Mouse (Mus musculus) CH12.LX (cell line): ENCODE measurements around the gene Mafb. TPM values are rescaled to one million over a fixed set of nuclear protein-coding genes. Genes with fewer than 3 reads are reported as not detected.

Experiments
- DNase-seq: peaks from one replicate; pipeline ENCODE4 v3.0.0-alpha.2; 2013; ENCODE audit errors: extremely low read depth
- H3K27ac ChIP-seq: 2 replicates; pipeline ENCODE4 v1.5.1; 2012; ENCODE audit warnings: low read depth, mild to moderate bottlenecking, control low read depth, moderate library complexity; ENCODE audit not compliant: insufficient read depth
- H3K27me3 ChIP-seq: replicated peaks from 2 replicates; pipeline ENCODE3; 2012; ENCODE audit warnings: inconsistent platforms
- H3K36me3 ChIP-seq, 2 experiments: replicated peaks in 1 of 2; 2 replicates each; pipeline versions ENCODE3 to v1.6.1; 2012; ENCODE audit warnings: inconsistent platforms in 1 of 2, low read length in 1 of 2, mild to moderate bottlenecking in 1 of 2, mixed read lengths in 1 of 2, moderate library complexity in 1 of 2; ENCODE audit not compliant: control insufficient read depth in 1 of 2, insufficient read depth in 1 of 2
- H3K4me1 ChIP-seq, 2 experiments: 2 replicates each; pipeline ENCODE4 v1.6.1; 2012; ENCODE audit warnings: inconsistent platforms in 1 of 2, moderate library complexity in 1 of 2; ENCODE audit not compliant: insufficient read depth in 2 of 2, control insufficient read depth in 1 of 2
- H3K4me2 ChIP-seq: 2 replicates; pipeline ENCODE4 v1.6.1; 2012; ENCODE audit warnings: low read depth, mild to moderate bottlenecking, control low read depth; ENCODE audit not compliant: poor library complexity, insufficient read depth, severe bottlenecking
- H3K4me3 ChIP-seq, 3 experiments: fragments of 150-350 bp in 1 of 3; sonication (generic) in 1 of 3; replicated peaks in 1 of 3; 2 replicates each; pipeline versions ENCODE3 to v1.5.1; 2011 to 2012; ENCODE audit warnings: low read depth in 2 of 3, low read length in 2 of 3, mild to moderate bottlenecking in 2 of 3, moderate library complexity in 2 of 3, control low read depth in 1 of 3, improper control_type of control experiment in 1 of 3, inconsistent platforms in 1 of 3, mixed read lengths in 1 of 3; ENCODE audit not compliant: poor library complexity in 1 of 3
- H3K79me2 ChIP-seq: replicated peaks from 2 replicates; pipeline ENCODE4 v1.6.1; 2012; ENCODE audit warnings: mild to moderate bottlenecking, moderate library complexity; ENCODE audit not compliant: control insufficient read depth, poor library complexity, insufficient read depth, severe bottlenecking; ENCODE audit errors: extremely low read depth
- H3K9ac ChIP-seq: 2 replicates; pipeline ENCODE4 v1.6.1; 2012; ENCODE audit warnings: low read depth, mild to moderate bottlenecking, control low read depth, moderate library complexity; ENCODE audit not compliant: insufficient read depth
- H3K9me3 ChIP-seq: replicated peaks from 2 replicates; pipeline ENCODE3; 2012; ENCODE audit warnings: low read length, inconsistent platforms, mixed read lengths
- BHLHE40 ChIP-seq: IDR thresholded peaks from 2 replicates; pipeline ENCODE4 v1.6.1; 2011; ENCODE audit warnings: mild to moderate bottlenecking, low read depth, low read length, improper control_type of control experiment
- CHD1 ChIP-seq: IDR thresholded peaks from 2 replicates; pipeline ENCODE4 v1.6.1; 2012; ENCODE audit warnings: low read depth, low read length, improper control_type of control experiment, inconsistent platforms
- CTCF ChIP-seq, 2 experiments: IDR thresholded peaks in 1 of 2; conservative IDR thresholded peaks in 1 of 2; 2 replicates each; pipeline ENCODE4 v1.5.1; 2011 to 2012; ENCODE audit warnings: low read depth in 2 of 2, low read length in 2 of 2, improper control_type of control experiment in 1 of 2, inconsistent platforms in 1 of 2, mild to moderate bottlenecking in 1 of 2, moderate library complexity in 1 of 2
- E2F4 ChIP-seq: IDR thresholded peaks from 2 replicates; pipeline ENCODE4 v1.6.1; 2011; ENCODE audit warnings: low read depth, low read length, improper control_type of control experiment; ENCODE audit not compliant: insufficient replicate concordance
- ELF1 ChIP-seq: IDR thresholded peaks from 2 replicates; pipeline ENCODE4 v1.6.1; 2014; ENCODE audit warnings: low read depth, mild to moderate bottlenecking, inconsistent platforms, low read length, improper control_type of control experiment
- ETS1 ChIP-seq: conservative IDR thresholded peaks from 2 replicates; pipeline ENCODE4 v1.6.1; 2012; ENCODE audit warnings: low read depth, mild to moderate bottlenecking, inconsistent platforms, low read length, improper control_type of control experiment, moderate library complexity
- HCFC1 ChIP-seq: IDR thresholded peaks from 2 replicates; pipeline ENCODE4 v1.6.1; 2012; ENCODE audit warnings: low read depth, mild to moderate bottlenecking, inconsistent platforms, low read length, improper control_type of control experiment
- KAT2A ChIP-seq: IDR thresholded peaks from 2 replicates; pipeline ENCODE4 v1.6.1; 2012; ENCODE audit warnings: low read length, improper control_type of control experiment, inconsistent platforms; ENCODE audit not compliant: insufficient replicate concordance
- MAFK ChIP-seq: IDR thresholded peaks from 2 replicates; pipeline ENCODE4 v1.6.1; 2011; ENCODE audit warnings: low read length, improper control_type of control experiment; ENCODE audit not compliant: insufficient replicate concordance
- MAZ ChIP-seq: IDR thresholded peaks from 2 replicates; pipeline ENCODE4 v1.6.1; 2012; ENCODE audit warnings: low read depth, mild to moderate bottlenecking, inconsistent platforms, low read length, improper control_type of control experiment, moderate library complexity
- MXI1 ChIP-seq: IDR thresholded peaks from 2 replicates; pipeline ENCODE4 v1.6.1; 2011; ENCODE audit warnings: mild to moderate bottlenecking, low read depth, low read length, improper control_type of control experiment
- MYC ChIP-seq: IDR thresholded peaks from 2 replicates; pipeline ENCODE4 v1.6.1; 2011; ENCODE audit warnings: low read depth, mild to moderate bottlenecking, improper control_type of control experiment, low read length
- NELFE ChIP-seq: IDR thresholded peaks from 2 replicates; pipeline ENCODE4 v1.6.1; 2011; ENCODE audit warnings: low read depth, low read length, improper control_type of control experiment
- PAX5 ChIP-seq: IDR thresholded peaks from 2 replicates; pipeline ENCODE4 v1.6.1; 2012; ENCODE audit warnings: low read length, inconsistent platforms, mixed read lengths
- RCOR1 ChIP-seq: conservative IDR thresholded peaks from 2 replicates; pipeline ENCODE4 v1.6.1; 2012; ENCODE audit warnings: low read depth, mild to moderate bottlenecking, inconsistent platforms, low read length, improper control_type of control experiment
- SIN3A ChIP-seq: IDR thresholded peaks from 2 replicates; pipeline ENCODE4 v1.6.1; 2012; ENCODE audit warnings: low read length, improper control_type of control experiment, inconsistent platforms
- TCF12 ChIP-seq: IDR thresholded peaks from 2 replicates; pipeline ENCODE4 v1.6.1; 2014; ENCODE audit warnings: low read depth, mild to moderate bottlenecking, inconsistent platforms, low read length, improper control_type of control experiment
- UBTF ChIP-seq: IDR thresholded peaks from 2 replicates; pipeline ENCODE4 v1.6.1; 2012; ENCODE audit warnings: low read depth, mild to moderate bottlenecking, inconsistent platforms, low read length, improper control_type of control experiment, moderate library complexity
- ZKSCAN1 ChIP-seq: IDR thresholded peaks from 2 replicates; pipeline ENCODE4 v1.6.1; 2012; ENCODE audit warnings: low read depth, inconsistent platforms, low read length, improper control_type of control experiment, borderline replicate concordance
- ZMIZ1 ChIP-seq: IDR thresholded peaks from 2 replicates; pipeline ENCODE4 v1.6.1; 2012; ENCODE audit warnings: low read depth, mild to moderate bottlenecking, inconsistent platforms, low read length, improper control_type of control experiment
- ZNF384 ChIP-seq: IDR thresholded peaks from 2 replicates; pipeline ENCODE4 v1.6.1; 2012; ENCODE audit warnings: low read depth, low read length, improper control_type of control experiment, inconsistent platforms
- dilution Hi-C: fragments of 300-500 bp; cut with MboI; formaldehyde crosslinking; loops from 2 replicates; pipeline ENCODE4 v1.14.3; 2020; ENCODE audit warnings: low sequenced_read_pairs; ENCODE audit not compliant: extremely low pct_unique_long_range_greater_than_20kb, extremely low pct_ligation_motif_present
- in situ Hi-C: fragments of 300-500 bp; cut with MboI; formaldehyde crosslinking; loops from 3 replicates; pipeline ENCODE4 v1.14.3; 2019; ENCODE audit warnings: low sequenced_read_pairs, low pct_ligation_motif_present, low pct_unique_long_range_greater_than_20kb, mixed read lengths
- polyA plus RNA-seq: library from polyadenylated mRNA; unstranded; fragments of >175 nt; gene quantifications from 2 replicates; pipeline ENCODE4 v1.2.1, GENCODE M21; 2012; ENCODE audit warnings: low read depth; ENCODE audit not compliant: insufficient read length
- total RNA-seq, 2 experiments: library from RNA; depleted of rRNA; stranded (reverse); fragments of 300-350 nt in 1 of 2; fragments of >200 nt in 1 of 2; gene quantifications; 2 replicates each; pipeline ENCODE4 v1.2.3; 2012 to 2014

The Mafb gene
- total and polyA plus RNA-seq, 3 experiments: 0.04 to 0.47 (median 0.17) TPM

- no peaks in the 10 kb centered on the region for H3K9me3 ChIP-seq
- no peak for DNase-seq
- TF ChIP-seq ETS1 (no peak), TCF12 (no peak), ZKSCAN1 (no peak), MAFK (no peak), ZMIZ1 (no peak), ZNF384 (no peak), UBTF (no peak), RCOR1 (no peak), PAX5 (no peak), NELFE (no peak), MXI1 (no peak), KAT2A (no peak), HCFC1 (no peak), ELF1 (no peak)
- peaks cover 1 to 13% of the 10 kb centered on the region in 2 experiments; a peak in 3 of 4 replicates for H3K4me1 ChIP-seq
- no peak overlapping the region for H3K9ac ChIP-seq
- H3K79me2 ChIP-seq: no peaks in the 10 kb centered on the region
- no peak overlapping the region for H3K4me3 ChIP-seq
- dilution Hi-C loops (no loop called here), in situ Hi-C loops (no loop called here)
- no peak overlapping the region for H3K27ac ChIP-seq
- no peaks in the 10 kb centered on the region for H3K27me3 ChIP-seq
- no peaks in the 10 kb centered on the region for H3K36me3 ChIP-seq
- H3K4me2 ChIP-seq: no peak overlapping the region
Observed at GRCm38 (mm10) chr2:160340121-160340520, 26.7 kb downstream of the Mafb start.

GRCm38 (mm10) chr2:160339595-160339994 lies 27.3 kb downstream of the Mafb start:
- Histone ChIP-seq H3K79me2 (no peaks in the 10 kb centered on the region), H3K4me2 (no peak overlapping the region), H3K4me1 (peaks cover 2 to 19% of the 10 kb centered on the region in 2 experiments; a peak in 3 of 4 replicates), H3K36me3 (no peaks in the 10 kb centered on the region), H3K27me3 (no peaks in the 10 kb centered on the region)
- dilution Hi-C loops (no loop called here), in situ Hi-C loops (no loop called here)
- TF ChIP-seq MYC (no peak), CTCF (conservative IDR thresholded peaks at IDR 0.05 in 1 of 2, IDR thresholded peaks at IDR 0.05 in 1 of 2; ENCODE audit: low read depth in 2 of 2, low read length in 2 of 2) (no peak), ZKSCAN1 (no peak), CHD1 (no peak), E2F4 (no peak), SIN3A (no peak), BHLHE40 (no peak), TCF12 (no peak), PAX5 (no peak), MAFK (no peak), MAZ (no peak), ZMIZ1 (no peak)
- TF ChIP-seq, all 38 proteins: peak for 0
- Histone ChIP-seq H3K27ac (no peak overlapping the region), H3K9ac (no peak overlapping the region), H3K9me3 (no peaks in the 10 kb centered on the region), H3K4me3 (no peak overlapping the region)
- DNase-seq: no peak
